ENCODE assay signal across 27 mouse cellular contexts in the genomic region with DNA sequence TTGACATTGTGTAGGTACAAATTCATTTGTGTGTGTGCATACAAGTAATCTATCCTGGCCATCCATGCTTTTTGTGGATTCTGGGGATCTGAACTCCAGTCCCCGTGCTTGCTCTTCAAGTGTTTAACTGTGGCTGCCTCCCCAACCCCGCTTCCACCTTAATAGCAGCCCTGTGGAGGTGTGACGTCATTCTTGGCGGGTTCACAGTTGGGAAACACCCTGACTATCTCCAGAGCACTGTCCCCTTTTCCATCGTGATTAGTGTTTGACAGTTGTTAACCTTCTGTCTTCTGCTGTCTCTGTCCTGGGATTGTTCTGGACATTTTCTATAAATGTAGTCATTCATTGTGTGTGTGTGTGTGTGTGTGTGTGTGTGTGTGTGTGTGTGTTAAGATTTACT. TPM values are rescaled to one million over a fixed set of nuclear protein-coding genes. Genes with fewer than 3 reads are reported as not detected.
DNase-seq lines count a peak whose midpoint lies in the region; ATAC-seq and TF ChIP-seq lines count a peak whose summit lies in the region.
"Had no signal": no experiment of that assay in that cellular context is flagged by ENCODE, and none has a peak within 500 bp of the region (broad histone marks: within the 10 kb centered on the region; RNA-seq: fewer than 3 reads in every experiment).

No protein-coding gene starts in this region.

- H3K27me3 ChIP-seq in MEL (ENCODE audit: control insufficient read depth in 1 of 2, insufficient read depth in 2 of 2, low read length in 2 of 2) = no peaks in the 10 kb centered on the region
- no peaks in the 10 kb centered on the region for H3K27me3 ChIP-seq in liver, embryonic 12.5 days (replicated peaks)
- H3K27me3 ChIP-seq: heart, embryonic 12.5 days; limb, embryonic 12.5 days; liver, embryonic 15.5 days; neural tube, embryonic 12.5 days had no signal

- 56% methylated on average over 5 of the region's 5 CpGs for WGBS in liver, embryonic 12.5 days (ENCODE audit: insufficient replicate concordance)

- H3K9me3 ChIP-seq in MEL (replicated peaks; ENCODE audit: insufficient read depth, low read length) = no peaks in the 10 kb centered on the region
- no peaks in the 10 kb centered on the region for H3K9me3 ChIP-seq in liver, embryonic 12.5 days (replicated peaks)
- H3K9me3 ChIP-seq: heart, embryonic 12.5 days; limb, embryonic 12.5 days; liver, embryonic 15.5 days; neural tube, embryonic 12.5 days had no signal

- no peaks in the 10 kb centered on the region for H3K4me1 ChIP-seq in MEL (ENCODE audit: control insufficient read depth in 1 of 2, insufficient read depth in 2 of 2, low read length in 2 of 2)
- H3K4me1 ChIP-seq in liver, embryonic 12.5 days = peaks cover 9% of the 10 kb centered on the region; the same call in 1 of the 2 replicates
- H3K4me1 ChIP-seq: heart, embryonic 12.5 days; limb, embryonic 12.5 days; neural tube, embryonic 12.5 days had no signal

- H3K4me2 ChIP-seq in liver, embryonic 12.5 days = no peak overlapping the region
- H3K4me2 ChIP-seq: heart, embryonic 12.5 days; hindbrain, embryonic 14.5 days; limb, embryonic 12.5 days; liver, embryonic 15.5 days; neural tube, embryonic 12.5 days had no signal

- ATAC-seq in liver, embryonic 12.5 days = peak; percentile 54; the same call in 1 of the 2 replicates
- ATAC-seq in megakaryocyte progenitor cell, adult 5-6 weeks (replicated peaks; ENCODE audit: poor library complexity) = peak; percentile 83
- ATAC-seq: activated CD4-positive, CD25-positive, alpha-beta regulatory T cell, adult 4 months; forebrain, embryonic 16.5 days; lung, postnatal 0 days had no signal

- H3K27ac ChIP-seq in MEL (ENCODE audit: control insufficient read depth, low read depth, low read length) = no peak overlapping the region
- H3K27ac ChIP-seq in liver, embryonic 12.5 days = no peak overlapping the region
- H3K27ac ChIP-seq: gastrocnemius, adult 2 months; heart, adult 2 months; hindbrain, embryonic 14.5 days; layer of hippocampus, adult 2 months; left cerebral cortex, adult 2 months; limb, embryonic 12.5 days; liver, embryonic 15.5 days; neural tube, embryonic 12.5 days had no signal

- no peaks in the 10 kb centered on the region; a peak in 1 of 4 replicates for H3K36me3 ChIP-seq in MEL (ENCODE audit: control insufficient read depth in 1 of 2, insufficient read depth in 2 of 2, low read length in 2 of 2)
- H3K36me3 ChIP-seq in liver, embryonic 12.5 days = peaks cover 90% of the 10 kb centered on the region

- no peak for TF ChIP-seq RAD21 in MEL (IDR thresholded peaks at IDR 0.05; ENCODE audit: low read depth, low read length)

- peak; percentile 28 for DNase-seq in MEL (ENCODE audit: low read depth, low spot score)
- peak; percentile 21 for DNase-seq in c-Kit-positive CD71-positive TER-119-positive erythroid progenitor cells, embryonic 14.5 days (ENCODE audit: low spot score)
- no peak for DNase-seq in heart, postnatal 36 days
- no peak for DNase-seq in urinary bladder, postnatal 25 days (ENCODE audit: low spot score)
- DNase-seq in thymus, postnatal 10 days (ENCODE audit: low spot score in 2 of 2) = no peak
- DNase-seq: adrenal gland, adult 8-10 months; cerebellum, adult 11-12 months; cerebellum, adult 9-11 months; gastrocnemius, adult 2 months; gastrocnemius, postnatal 36 days; heart, adult 2 months; kidney, adult 2 months; kidney, postnatal 36 days; midbrain, embryonic 14.5 days had no signal

- TF ChIP-seq EP300 in MEL (IDR thresholded peaks at IDR 0.05; ENCODE audit: low read depth in 1 of 2, low read length in 2 of 2) = peak in 1 of 2 experiments; percentile 49; a peak in 2 of 4 replicates

- no peak overlapping the region for H3K9ac ChIP-seq in MEL (ENCODE audit: control insufficient read depth, low read depth, low read length, poor library complexity, severe bottlenecking)
- no peak overlapping the region for H3K9ac ChIP-seq in liver, embryonic 12.5 days
- H3K9ac ChIP-seq: heart, embryonic 12.5 days; hindbrain, embryonic 14.5 days; limb, embryonic 12.5 days; liver, embryonic 15.5 days; neural tube, embryonic 12.5 days had no signal

- TF ChIP-seq POLR2A in MEL (IDR thresholded peaks at IDR 0.05; ENCODE audit: control insufficient read depth in 1 of 2, insufficient read depth in 1 of 2, low read depth in 1 of 2, low read length in 2 of 2, poor library complexity in 1 of 2) = no peak

- intact Hi-C loops in heart, postnatal 36 days (cut with DNase I) = no loop called here

- TF ChIP-seq CTCF in MEL (IDR thresholded peaks at IDR 0.05 in 2 of 3, conservative IDR thresholded peaks at IDR 0.05 in 1 of 3; ENCODE audit: control insufficient read depth in 1 of 3, insufficient read depth in 1 of 3, low read depth in 2 of 3, low read length in 3 of 3, poor library complexity in 1 of 3, severe bottlenecking in 1 of 3) = no peak

- no peaks in the 10 kb centered on the region for H3K79me2 ChIP-seq in MEL (ENCODE audit: control insufficient read depth, insufficient read depth, low read length, poor library complexity)

- no peak overlapping the region for H3K4me3 ChIP-seq in MEL (ENCODE audit: control insufficient read depth in 1 of 2, insufficient read depth in 1 of 2, low read depth in 2 of 2, low read length in 2 of 2)
- H3K4me3 ChIP-seq in liver, embryonic 12.5 days = no peak overlapping the region
- H3K4me3 ChIP-seq: erythroblast, embryonic 14.5 days; gastrocnemius, adult 2 months; heart, adult 2 months; heart, embryonic 12.5 days; layer of hippocampus, adult 2 months; left cerebral cortex, adult 2 months; limb, embryonic 12.5 days; liver, embryonic 15.5 days; neural tube, embryonic 12.5 days had no signal

TF ChIP-seq in MEL, 35 proteins besides CTCF, POLR2A, EP300 and RAD21:
- TF ChIP-seq SIN3A (IDR thresholded peaks at IDR 0.05; ENCODE audit: low read length) = no peak
- TF ChIP-seq USF2 (IDR thresholded peaks at IDR 0.05; ENCODE audit: borderline replicate concordance in 1 of 2, insufficient read depth in 1 of 2, low read depth in 1 of 2, low read length in 2 of 2) = no peak
- peak; percentile 19; the same call in 1 of the 2 replicates for TF ChIP-seq MYB (IDR thresholded peaks at IDR 0.05; ENCODE audit: low read depth, low read length)

RNA-seq across cellular contexts. Expression of gene Pygb, which starts 24.1 kb away (rescaled TPM):
- 19.0 and 21.0 TPM in 2 replicates for total RNA-seq in MEL (2012; rRNA removed)
- 10 to 100 TPM in 1 of 2 experiments, not detected in 1; 26.5 TPM for polyA plus RNA-seq in MEL (2012; ENCODE audit: insufficient read depth in 1 of 2, insufficient read length in 2 of 2, low read depth in 1 of 2, low replicate concordance in 2 of 2, missing spikeins in 1 of 2)
- 32.9 and 34.0 TPM in 2 replicates for polyA plus RNA-seq in liver, embryonic 12.5 days (2016; fragmentation: Nextera tagmentation; extraction: Ambion mirVana)
- total RNA-seq in megakaryocyte progenitor cell, adult 5-6 weeks (2015) = 8.5 and 8.7 TPM in 2 replicates
- 24.0 and 33.9 TPM in 2 replicates for total RNA-seq in megakaryocyte progenitor cell, adult 5-6 weeks (2017)
- 100 to 1,000 TPM; 559 to 572 TPM for total RNA-seq in heart, postnatal 36 days (2021)

Comparison
In these comparisons a context has a peak if more than half of its experiments do, and no peak if none do; other contexts are left out.
1. DNase-seq: peak in MEL (single experiment) and c-Kit-positive CD71-positive TER-119-positive erythroid progenitor cells, embryonic 14.5 days (single experiment); none in heart, postnatal 36 days (0 of 2), urinary bladder, postnatal 25 days (single experiment) and thymus, postnatal 10 days (0 of 2).
2. RNA of gene Pygb, which starts 24.1 kb away (total RNA-seq): 559 to 572 TPM in heart, postnatal 36 days; 8.5 to 33.9 TPM in megakaryocyte progenitor cell, adult 5-6 weeks and 19.0 to 21.0 TPM in MEL; every median in the first group is over 10 times any median in the second.